Mouse (Mus musculus) erythroblast, adult 5-6 weeks (primary cell): Measurements from ENCODE around the gene Mmp15. TPM values are rescaled to one million over a fixed set of nuclear protein-coding genes. Genes with fewer than 3 reads are reported as not detected.

ENCODE experiments used
- ATAC-seq: replicated peaks from 2 replicates; pipeline ENCODE4 v1.8.0; 2016; ENCODE audit warnings: moderate number of reproducible peaks, mild to moderate bottlenecking, moderate TSS enrichment, inconsistent platforms; ENCODE audit not compliant: poor library complexity, low FRiP score, severe bottlenecking
- total RNA-seq, 2 experiments: library from RNA; stranded (forward) in 1 of 2; stranded (reverse) in 1 of 2; fragments of 150-400 nt in 1 of 2; fragments of 200-764, 138-1000 nt in 1 of 2; gene quantifications; 2 replicates each; pipeline versions ENCODE4 v1.2.3 to v1.2.4; 2015 to 2017; ENCODE audit warnings: low replicate concordance in 2 of 2

Gene Mmp15
- total RNA-seq, 2 experiments from 2014 or later = not detected

DNA sequence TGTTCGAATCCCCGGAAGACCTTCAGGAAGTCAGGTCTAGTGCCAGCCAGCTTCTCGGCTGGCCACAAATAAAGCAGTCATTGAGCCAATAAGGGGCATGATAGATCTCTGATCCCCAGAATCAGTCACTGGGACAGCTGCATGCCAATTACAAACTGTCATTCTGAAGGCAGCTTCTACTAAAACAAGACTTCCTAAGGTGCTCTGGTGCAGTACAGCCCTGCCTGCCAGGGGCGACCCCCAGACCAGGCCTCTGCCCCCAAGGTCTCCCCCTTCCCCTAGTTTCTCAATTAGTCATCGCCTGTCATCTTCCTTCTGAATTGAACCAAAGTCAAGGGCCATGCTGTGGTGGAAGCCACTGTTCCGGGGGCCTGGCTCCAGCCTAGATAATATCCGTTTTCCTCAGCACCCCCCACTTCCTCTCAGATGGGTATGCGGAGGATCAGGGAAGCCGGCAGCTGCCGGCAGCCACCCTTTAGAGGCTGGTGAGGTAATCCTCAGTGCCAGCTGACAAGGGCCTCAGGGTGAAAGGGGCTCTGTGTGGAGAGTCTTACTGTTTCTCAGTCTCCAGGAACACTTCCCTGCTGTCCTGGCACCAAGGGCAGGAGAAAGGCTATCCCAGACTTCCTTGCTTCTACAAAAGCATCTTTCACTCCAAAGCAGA is 59.4 kb downstream of the Mmp15 start:
- ATAC-seq = no peak

DNA sequence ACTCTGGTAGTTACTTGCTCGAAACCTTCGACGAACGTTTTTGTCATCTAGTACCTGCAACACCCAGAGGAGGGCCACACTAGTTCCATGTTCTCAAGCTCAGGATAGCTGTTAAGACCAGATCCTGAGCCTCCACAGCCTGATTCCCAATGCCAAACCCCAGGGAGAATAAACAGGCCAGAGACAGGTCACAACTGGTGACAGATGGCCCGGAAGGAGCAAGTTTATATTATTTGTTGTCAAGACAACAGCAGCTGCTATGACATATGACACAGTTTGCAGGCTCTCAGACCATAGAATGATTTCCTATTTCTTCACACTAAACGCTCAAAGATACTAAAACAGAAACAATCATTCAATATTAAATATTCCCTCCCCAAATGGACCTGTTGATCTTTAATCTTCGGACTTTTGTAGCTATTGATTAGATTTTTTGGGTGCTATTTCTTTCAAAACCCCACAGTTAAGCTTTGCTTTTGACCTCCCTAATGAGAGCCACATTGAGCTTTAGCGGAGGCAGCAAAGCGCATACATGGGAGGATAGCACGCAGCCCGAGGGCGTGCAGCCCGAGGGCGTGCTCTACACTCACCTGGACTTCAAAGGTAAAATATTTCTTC is 70.2 kb downstream of the Mmp15 start:
- no peak for ATAC-seq

Other genes with a start within 250 kb of the Mmp15 start
- 0.96 and 1.0 TPM in 2 replicates for gene Kifc3, start 149.5 kb upstream of the Mmp15 start, total RNA-seq (2015; ENCODE audit: low replicate concordance)
- gene Kifc3, start 149.5 kb upstream of the Mmp15 start, total RNA-seq (2017; ENCODE audit: low replicate concordance) = 0.51 and 1.1 TPM in 2 replicates
- not detected in 2 replicates for gene Cngb1, start 45.7 kb upstream of the Mmp15 start, total RNA-seq (2015; ENCODE audit: low replicate concordance)
- gene Cngb1, start 45.7 kb upstream of the Mmp15 start, total RNA-seq (2017; ENCODE audit: low replicate concordance) = not detected in 2 replicates
- not detected in 2 replicates for gene Tepp, start 41.7 kb upstream of the Mmp15 start, total RNA-seq (2015; ENCODE audit: low replicate concordance)
- gene Tepp, start 41.7 kb upstream of the Mmp15 start, total RNA-seq (2017; ENCODE audit: low replicate concordance) = not detected in 2 replicates
- gene Zfp319, start 20.3 kb upstream of the Mmp15 start, total RNA-seq (2015; ENCODE audit: low replicate concordance) = 2.5 and 3.3 TPM in 2 replicates
- 0.14 and 0.17 TPM in 2 replicates for gene Zfp319, start 20.3 kb upstream of the Mmp15 start, total RNA-seq (2017; ENCODE audit: low replicate concordance)
- gene Usb1, start 20.0 kb upstream of the Mmp15 start, total RNA-seq (2015; ENCODE audit: low replicate concordance) = 7.9 and 8.1 TPM in 2 replicates
- 6.1 and 8.0 TPM in 2 replicates for gene Usb1, start 20.0 kb upstream of the Mmp15 start, total RNA-seq (2017; ENCODE audit: low replicate concordance)
- gene Cfap20, start 82.6 kb downstream of the Mmp15 start, total RNA-seq (2015; ENCODE audit: low replicate concordance) = 16.7 and 24.6 TPM in 2 replicates
- gene Cfap20, start 82.6 kb downstream of the Mmp15 start, total RNA-seq (2017; ENCODE audit: low replicate concordance) = 3.2 and 11.2 TPM in 2 replicates
- 27.1 and 43.1 TPM in 2 replicates for gene Csnk2a2, start 137.8 kb downstream of the Mmp15 start, total RNA-seq (2015; ENCODE audit: low replicate concordance)
- gene Csnk2a2, start 137.8 kb downstream of the Mmp15 start, total RNA-seq (2017; ENCODE audit: low replicate concordance) = 12.3 and 13.0 TPM in 2 replicates
- not detected in 2 replicates for gene Ccdc113, start 181.8 kb downstream of the Mmp15 start, total RNA-seq (2015; ENCODE audit: low replicate concordance)
- gene Ccdc113, start 181.8 kb downstream of the Mmp15 start, total RNA-seq (2017; ENCODE audit: low replicate concordance) = not detected in 2 replicates
- gene Prss54, start 224.1 kb downstream of the Mmp15 start, total RNA-seq (2015; ENCODE audit: low replicate concordance) = not detected in 2 replicates
- gene Prss54, start 224.1 kb downstream of the Mmp15 start, total RNA-seq (2017; ENCODE audit: low replicate concordance) = not detected in 2 replicates